Mouse (Mus musculus) layer of hippocampus, postnatal 36 days (tissue): ENCODE results near the gene Kcnip2. TPM values are rescaled to one million over a fixed set of nuclear protein-coding genes. Genes with fewer than 3 reads are reported as not detected.

Experiments used
- total RNA-seq, 2 experiments: library from RNA; stranded (reverse); gene quantifications; 2 replicates each; pipeline ENCODE4 v1.2.3; 2021

Gene Kcnip2
- total RNA-seq, 2 experiments from 2014 or later: 228 to 229 TPM

Other genes starting within 250 kb of the Kcnip2 start
- gene Fbxw4, start 155.7 kb downstream of the Kcnip2 start, total RNA-seq: 10 to 100 TPM; 33.7 to 34.3 TPM
- gene Fgf8, start 73.1 kb downstream of the Kcnip2 start, total RNA-seq: not detected
- gene Npm3, start 66.5 kb downstream of the Kcnip2 start, total RNA-seq: 10 to 100 TPM in 1 of 2 experiments, 1 to 10 TPM in 1; 9.6 to 10.4 TPM
- 100 to 1,000 TPM; 163 to 171 TPM for gene Mgea5, start 32.2 kb downstream of the Kcnip2 start, total RNA-seq
- gene Armh3, start 182.4 kb upstream of the Kcnip2 start, total RNA-seq: 10 to 100 TPM; 20.3 to 22.4 TPM
- 1 to 10 TPM; 5.7 to 7.3 TPM for gene Hps6, start 187.4 kb upstream of the Kcnip2 start, total RNA-seq
- 10 to 100 TPM; 29.7 to 30.9 TPM for gene Pprc1, start 228.8 kb upstream of the Kcnip2 start, total RNA-seq
- 100 to 1,000 TPM; 107 to 114 TPM for gene Ldb1, start 229.2 kb upstream of the Kcnip2 start, total RNA-seq